Mouse (Mus musculus): ENCODE measurements around the gene Fuom. TPM values are rescaled to one million over a fixed set of nuclear protein-coding genes. Genes with fewer than 3 reads are reported as not detected.

Gene Fuom
- total RNA-seq, 2 experiments from 2014 or later, result 45.3 to 68.5 TPM

- peak; percentile 49 to 51 for DNase-seq
These were observed 44.5 kb downstream of the Fuom start for GRCm38 (mm10) chr7:140057413-140058407.

DNA sequence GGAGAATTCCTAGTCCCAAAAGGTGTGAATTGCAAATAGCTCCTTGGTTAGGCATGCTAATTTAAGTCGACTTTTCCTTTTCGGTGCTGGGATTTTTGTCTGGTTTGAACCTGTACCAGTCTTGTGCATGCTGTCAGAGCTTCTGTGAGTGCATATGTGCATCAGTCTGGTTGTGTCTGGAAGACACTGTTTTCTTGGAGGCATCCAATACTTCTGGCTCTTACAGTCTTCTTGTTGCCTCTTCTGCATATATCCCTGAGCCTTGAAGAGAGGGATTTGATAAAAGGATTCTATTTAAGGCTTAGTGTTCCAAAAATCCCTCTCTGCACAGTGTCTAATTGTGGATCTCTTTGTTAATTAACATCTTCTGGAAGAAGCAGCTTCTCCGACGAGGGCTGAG, 48.1 kb downstream of the Fuom start:
- DNase-seq, result no peak

DNA sequence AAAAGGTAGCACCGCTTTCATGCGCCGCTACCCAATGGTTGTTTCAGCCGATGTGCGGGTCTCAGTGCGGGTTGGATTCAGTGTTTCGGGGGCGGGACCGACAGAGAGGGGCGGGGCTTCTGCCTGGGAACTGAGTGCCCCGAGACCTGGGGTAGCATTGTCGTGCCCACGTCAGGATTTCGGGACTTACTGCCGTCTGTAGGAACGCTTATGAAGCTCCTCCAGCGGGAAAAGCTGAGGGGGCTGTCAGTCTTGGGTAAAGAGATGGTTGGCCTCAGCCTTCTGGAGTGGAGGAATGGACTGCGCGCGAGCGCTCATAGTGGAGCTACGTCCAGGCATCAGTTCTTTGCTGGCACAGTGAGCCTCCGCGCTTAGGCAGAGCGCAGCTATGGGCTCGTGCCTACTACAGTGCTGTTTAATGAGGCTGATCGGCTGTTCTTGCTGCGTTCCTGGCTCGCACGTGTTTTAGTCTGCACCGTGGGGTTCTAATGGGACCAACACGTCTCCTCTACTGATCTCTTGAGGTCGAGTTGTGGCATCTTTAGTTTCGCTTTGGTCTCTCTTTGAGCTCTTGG, 53.0 kb downstream of the Fuom start:
- peak; percentile 45 to 49 for DNase-seq

GRCm38 (mm10) chr7:140048361-140049114, 53.7 kb downstream of the Fuom start, which contains the start of gene Msx3:
Gene Msx3 (minus strand): TSS chr7:140049089.
- DNase-seq, result no peak

DNA sequence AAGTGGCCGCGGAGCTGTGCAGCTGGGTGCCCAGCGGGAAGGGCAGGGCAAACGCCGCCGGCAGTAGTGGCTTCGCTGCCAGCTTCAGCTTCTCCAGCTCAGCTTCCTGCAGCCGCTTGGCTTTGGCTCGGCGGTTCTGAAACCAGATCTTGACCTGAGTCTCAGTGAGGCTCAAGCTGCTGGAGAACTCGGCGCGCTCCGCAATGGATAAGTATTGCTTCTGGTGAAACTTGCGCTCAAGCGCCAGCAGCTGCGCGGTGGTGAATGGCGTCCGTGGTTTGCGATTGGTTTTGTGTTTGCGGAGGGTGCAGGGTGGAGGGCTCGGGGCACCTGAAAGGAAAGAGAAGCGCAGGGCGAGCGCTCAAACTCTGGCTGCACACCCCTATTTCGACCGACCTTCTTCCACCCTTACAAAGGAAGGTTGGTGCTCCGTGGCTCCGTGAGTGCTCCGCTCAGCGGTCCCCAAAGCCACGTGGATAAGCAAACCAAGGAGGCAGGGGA, 54.4 kb downstream of the Fuom start:
- DNase-seq, result peak in 1 of 2 experiments; percentile 33

Other genes starting within 250 kb of the Fuom start
- under 1 TPM; 0.50 to 0.56 TPM for gene Kndc1, start 207.7 kb downstream of the Fuom start, total RNA-seq (2021)
- not detected for gene Utf1, start 158.7 kb downstream of the Fuom start, total RNA-seq (2021)
- not detected for gene 6430531B16Rik, start 123.7 kb downstream of the Fuom start, total RNA-seq (2021)
- 1 to 10 TPM in 1 of 2 experiments, under 1 TPM in 1; 0.69 to 4.6 TPM for gene Adam8, start 109.9 kb downstream of the Fuom start, total RNA-seq (2021)
- gene Zfp511, start 66.0 kb downstream of the Fuom start, total RNA-seq (2021), result 10 to 100 TPM; 19.2 to 22.8 TPM
- 10 to 100 TPM; 24.4 to 26.0 TPM for gene Tubgcp2, start 65.8 kb downstream of the Fuom start, total RNA-seq (2021)
- gene Msx3, start 53.4 kb downstream of the Fuom start, total RNA-seq (2021), result not detected
- 1 to 10 TPM; 4.6 to 6.1 TPM for gene Caly, start 19.9 kb downstream of the Fuom start, total RNA-seq (2021)
- gene Prap1, start 9.0 kb downstream of the Fuom start, total RNA-seq (2021), result not detected
- 10 to 100 TPM; 13.0 to 26.1 TPM for gene Paox, start 13.4 kb upstream of the Fuom start, total RNA-seq (2021)
- gene Echs1, start 14.0 kb upstream of the Fuom start, total RNA-seq (2021), result 100 to 1,000 TPM; 356 to 530 TPM
- 10 to 100 TPM; 24.4 to 34.5 TPM for gene Mtg1, start 35.1 kb upstream of the Fuom start, total RNA-seq (2021)
- gene Sprn, start 52.4 kb upstream of the Fuom start, total RNA-seq (2021), result under 1 TPM; 0.33 to 0.56 TPM
- not detected for gene Olfr522, start 62.3 kb upstream of the Fuom start, total RNA-seq (2021)
- gene Olfr523, start 70.8 kb upstream of the Fuom start, total RNA-seq (2021), result not detected
- not detected for gene Olfr524, start 103.5 kb upstream of the Fuom start, total RNA-seq (2021)
- gene Cd163l1, start 115.8 kb upstream of the Fuom start, total RNA-seq (2021), result not detected
- gene 5830411N06Rik, start 144.8 kb upstream of the Fuom start, total RNA-seq (2021), result not detected
- gene Olfr525, start 218.4 kb upstream of the Fuom start, total RNA-seq (2021), result not detected
- not detected for gene Olfr527, start 231.6 kb upstream of the Fuom start, total RNA-seq (2021)